Mouse (Mus musculus): ENCODE data around the gene Il3ra.

The Il3ra gene

DNA sequence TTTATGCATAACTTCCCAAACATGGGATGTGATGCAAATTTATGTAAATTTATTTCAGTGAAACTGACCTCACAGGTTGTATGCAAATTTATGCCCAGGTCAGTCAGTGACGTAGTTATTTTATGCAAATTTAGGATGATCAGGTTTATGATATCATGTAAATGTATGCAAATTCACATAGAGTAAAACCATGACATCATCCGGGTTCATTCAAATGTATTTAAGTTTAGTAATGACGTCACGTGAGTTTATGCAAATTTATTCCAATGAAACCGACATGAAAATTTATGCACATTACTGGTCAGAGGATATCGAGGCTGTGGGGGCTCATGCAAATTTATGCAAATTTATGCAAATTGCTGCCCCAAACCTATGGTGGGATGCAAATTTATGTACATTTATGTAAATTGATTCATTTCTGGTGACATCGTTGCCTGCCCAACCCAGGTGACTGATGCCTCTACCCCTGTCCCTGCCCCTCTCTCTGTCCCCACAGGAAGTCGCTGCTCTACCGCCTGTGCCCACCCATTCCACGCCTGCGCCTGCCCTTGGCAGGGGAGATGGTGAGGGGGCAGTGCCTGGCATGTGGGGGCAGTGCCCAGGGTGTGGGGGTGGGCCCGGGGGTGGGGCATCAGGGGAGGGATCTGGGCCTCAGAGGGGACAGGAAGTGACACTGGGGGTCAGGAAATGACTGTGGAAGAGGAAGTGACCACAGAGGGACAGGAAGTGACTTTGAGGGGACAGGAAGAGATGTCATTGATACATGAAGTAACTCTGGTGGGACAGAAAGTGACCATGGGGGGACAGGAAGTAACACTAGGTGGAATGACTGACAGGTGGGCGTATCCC, 8.7 kb downstream of the Il3ra start:
- DNase-seq (ENCODE audit: low spot score) = no peak

DNA sequence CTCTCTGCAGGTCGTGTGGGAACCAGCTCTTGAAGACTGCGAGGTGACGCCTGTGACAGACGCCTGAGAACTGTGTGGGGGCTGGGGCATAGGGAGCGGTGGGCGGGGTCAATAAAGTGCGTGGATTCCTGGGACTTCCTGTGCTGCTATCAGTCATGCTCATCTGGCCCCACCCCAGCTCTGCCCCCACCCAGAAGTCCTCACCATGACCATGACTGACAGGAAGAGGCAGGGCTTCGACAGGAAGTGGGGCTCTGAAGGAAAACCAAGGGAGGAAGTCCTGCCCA, 9.2 kb downstream of the Il3ra start:
- DNase-seq (ENCODE audit: low spot score) = no peak

DNA sequence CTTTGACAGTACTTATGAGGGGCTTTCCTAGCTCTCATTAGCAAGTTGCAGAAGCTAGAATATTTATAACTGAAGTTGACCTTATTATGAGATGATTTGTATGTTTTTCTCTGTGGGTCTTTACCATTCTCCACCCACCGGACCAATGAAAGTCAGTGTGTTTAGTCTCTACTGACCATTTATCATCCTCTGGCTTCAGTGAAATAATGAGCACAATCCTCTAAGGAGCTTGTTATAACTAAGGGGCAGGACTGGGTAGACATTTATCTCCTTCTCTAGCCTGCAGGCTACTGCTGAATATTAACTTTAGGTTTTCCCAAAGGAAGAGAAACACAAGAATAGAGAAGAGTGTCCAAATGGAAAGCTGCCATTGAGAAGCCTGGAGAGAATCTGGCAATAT, 49.5 kb downstream of the Il3ra start:
- no peak for DNase-seq (ENCODE audit: low spot score)

DNA sequence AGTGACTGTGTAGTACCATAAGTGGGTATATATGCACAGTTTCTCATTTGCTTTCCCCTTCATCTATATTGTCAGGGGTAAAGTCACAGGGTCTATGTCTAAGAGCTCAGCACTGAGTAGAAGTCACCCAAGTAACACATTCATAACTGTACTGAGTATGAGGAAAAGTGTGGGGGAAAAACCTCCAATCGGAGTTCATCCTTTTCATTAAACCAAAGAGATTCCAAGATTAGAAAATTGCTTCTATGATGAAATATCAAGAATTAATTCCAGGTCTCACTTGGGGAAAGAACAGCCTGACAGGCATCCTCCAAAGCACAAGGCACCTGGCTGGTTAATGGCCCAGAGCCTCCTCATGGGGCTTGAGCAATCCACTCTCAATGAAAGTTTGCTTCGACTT, 54.9 kb downstream of the Il3ra start, which contains the start of gene Olfr721-ps1:
Gene Olfr721-ps1, plus strand, starts transcription at position 301 of the 400 bp plus-strand sequence.
- DNase-seq (ENCODE audit: low spot score) = no peak

Measured in adipocyte (in vitro differentiated cells).